Mouse (Mus musculus): ENCODE data around the gene Cpm. TPM values are rescaled to one million over a fixed set of nuclear protein-coding genes. Genes with fewer than 3 reads are reported as not detected.

Cpm gene
- polyA plus RNA-seq, 1 experiment from 2014 or later: 50.7 TPM

GRCm38 (mm10) chr10:117662316-117663055 is 33.2 kb downstream of the Cpm start:
- H3K9ac ChIP-seq: no peak overlapping the region
- H3K4me1 ChIP-seq (replicated peaks): no peaks in the 10 kb centered on the region
- no peak overlapping the region for H3K4me3 ChIP-seq (replicated peaks)
- no peaks in the 10 kb centered on the region for H3K9me3 ChIP-seq
- no peaks in the 10 kb centered on the region for H3K36me3 ChIP-seq
- H3K4me2 ChIP-seq (replicated peaks): no peak overlapping the region
- no peaks in the 10 kb centered on the region for H3K27me3 ChIP-seq (replicated peaks)
- 72% methylated on average over 15 of the region's 15 CpGs for WGBS
- H3K27ac ChIP-seq: no peak overlapping the region
- ATAC-seq: peak; percentile 80

- WGBS: 48% methylated on average over 14 of the region's 14 CpGs
- H3K36me3 ChIP-seq: no peaks in the 10 kb centered on the region
- H3K4me1 ChIP-seq (replicated peaks): no peaks in the 10 kb centered on the region
- no peaks in the 10 kb centered on the region for H3K27me3 ChIP-seq (replicated peaks)
- H3K4me3 ChIP-seq (replicated peaks): no peak overlapping the region; the same call in 1 of the 2 replicates
- H3K4me2 ChIP-seq (replicated peaks): peak overlapping the region; percentile 48
- no peak overlapping the region for H3K9ac ChIP-seq
- H3K9me3 ChIP-seq: no peaks in the 10 kb centered on the region
- peak; percentile 84 for ATAC-seq
- H3K27ac ChIP-seq: peak overlapping the region; percentile 45
Observed at GRCm38 (mm10) chr10:117663056-117663864, 34.0 kb downstream of the Cpm start.

GRCm38 (mm10) chr10:117663865-117664200 is 34.5 kb downstream of the Cpm start:
- peak overlapping the region; percentile 49 for H3K27ac ChIP-seq
- no peak overlapping the region for H3K9ac ChIP-seq
- H3K4me1 ChIP-seq (replicated peaks): no peaks in the 10 kb centered on the region
- 13% methylated on average over 9 of the region's 9 CpGs for WGBS
- H3K4me2 ChIP-seq (replicated peaks): peak overlapping the region; percentile 48
- peak overlapping the region; percentile 14 for H3K4me3 ChIP-seq (replicated peaks)
- H3K27me3 ChIP-seq (replicated peaks): no peaks in the 10 kb centered on the region
- no peaks in the 10 kb centered on the region for H3K36me3 ChIP-seq
- H3K9me3 ChIP-seq: no peaks in the 10 kb centered on the region
- ATAC-seq: peak; percentile 89

GRCm38 (mm10) chr10:117664208-117664925 is 35.1 kb downstream of the Cpm start:
- WGBS: 41% methylated on average over 14 of the region's 14 CpGs
- ATAC-seq: no peak; the same call in 1 of the 2 replicates
- no peak overlapping the region for H3K9ac ChIP-seq

GRCm38 (mm10) chr10:117664926-117665209 is 35.6 kb downstream of the Cpm start:
- Histone ChIP-seq H3K27ac (0 out of 2 replicates have a peak overlapping the region, but pooled peaks have one; percentile 49), H3K4me1 (replicated peaks) (no peaks in the 10 kb centered on the region; the same call in 1 of the 2 replicates), H3K9ac (no peak overlapping the region)

More at GRCm38 (mm10) chr10:117664208-117664925, 35.1 kb downstream of the Cpm start:
- peak overlapping the region; percentile 48 for H3K4me2 ChIP-seq (replicated peaks)
- no peaks in the 10 kb centered on the region; the same call in 1 of the 2 replicates for H3K4me1 ChIP-seq (replicated peaks)
- H3K4me3 ChIP-seq (replicated peaks): peak overlapping the region; percentile 14
- H3K36me3 ChIP-seq: no peaks in the 10 kb centered on the region
- H3K27ac ChIP-seq: peak overlapping the region; percentile 49
- H3K9me3 ChIP-seq: no peaks in the 10 kb centered on the region
- no peaks in the 10 kb centered on the region for H3K27me3 ChIP-seq (replicated peaks)

GRCm38 (mm10) chr10:117665376-117666275 is 36.3 kb downstream of the Cpm start:
- ATAC-seq: no peak
- no peak overlapping the region for H3K27ac ChIP-seq
- H3K4me1 ChIP-seq (replicated peaks): no peaks in the 10 kb centered on the region; the same call in none of the 2 replicates
- H3K27me3 ChIP-seq (replicated peaks): no peaks in the 10 kb centered on the region
- 64% methylated on average over 9 of the region's 9 CpGs for WGBS
- H3K4me2 ChIP-seq (replicated peaks): no peak overlapping the region
- H3K4me3 ChIP-seq (replicated peaks): no peak overlapping the region
- H3K9ac ChIP-seq: no peak overlapping the region
- H3K36me3 ChIP-seq: no peaks in the 10 kb centered on the region
- H3K9me3 ChIP-seq: no peaks in the 10 kb centered on the region

More at GRCm38 (mm10) chr10:117664926-117665209, 35.6 kb downstream of the Cpm start:
- Histone ChIP-seq H3K27me3 (replicated peaks) (no peaks in the 10 kb centered on the region), H3K4me3 (replicated peaks) (no peak overlapping the region), H3K36me3 (no peaks in the 10 kb centered on the region), H3K4me2 (replicated peaks) (no peak overlapping the region), H3K9me3 (no peaks in the 10 kb centered on the region)
- ATAC-seq: no peak

GRCm38 (mm10) chr10:117666361-117666760 is 37.1 kb downstream of the Cpm start:
- Histone ChIP-seq H3K27me3 (replicated peaks) (no peaks in the 10 kb centered on the region), H3K36me3 (no peaks in the 10 kb centered on the region), H3K4me3 (replicated peaks) (no peak overlapping the region), H3K4me1 (replicated peaks) (no peaks in the 10 kb centered on the region; the same call in none of the 2 replicates), H3K9ac (no peak overlapping the region), H3K27ac (no peak overlapping the region), H3K4me2 (replicated peaks) (no peak overlapping the region), H3K9me3 (no peaks in the 10 kb centered on the region)
- ATAC-seq: no peak
- WGBS: 91% methylated on average over 3 of the region's 3 CpGs

GRCm38 (mm10) chr10:117666947-117667630 is 37.8 kb downstream of the Cpm start:
- WGBS: 91% methylated on average over 9 of the region's 9 CpGs
- no peak overlapping the region for H3K27ac ChIP-seq
- no peak overlapping the region for H3K4me2 ChIP-seq (replicated peaks)
- H3K27me3 ChIP-seq (replicated peaks): no peaks in the 10 kb centered on the region
- no peak overlapping the region for H3K4me3 ChIP-seq (replicated peaks)
- H3K9me3 ChIP-seq: no peaks in the 10 kb centered on the region
- H3K36me3 ChIP-seq: no peaks in the 10 kb centered on the region
- no peak overlapping the region for H3K9ac ChIP-seq
- no peaks in the 10 kb centered on the region; the same call in none of the 2 replicates for H3K4me1 ChIP-seq (replicated peaks)
- no peak for ATAC-seq

- Histone ChIP-seq H3K27me3 (replicated peaks) (no peaks in the 10 kb centered on the region), H3K27ac (no peak overlapping the region), H3K4me3 (replicated peaks) (no peak overlapping the region), H3K9me3 (no peaks in the 10 kb centered on the region), H3K4me1 (replicated peaks) (no peaks in the 10 kb centered on the region; the same call in none of the 2 replicates), H3K9ac (no peak overlapping the region), H3K36me3 (no peaks in the 10 kb centered on the region), H3K4me2 (replicated peaks) (no peak overlapping the region)
- WGBS: 94% methylated on average over 28 of the region's 28 CpGs
- no peak for ATAC-seq
Observed at GRCm38 (mm10) chr10:117667663-117668507, 38.6 kb downstream of the Cpm start.

GRCm38 (mm10) chr10:117668546-117669300 is 39.4 kb downstream of the Cpm start:
- Histone ChIP-seq H3K9me3 (no peaks in the 10 kb centered on the region), H3K36me3 (no peaks in the 10 kb centered on the region), H3K4me3 (replicated peaks) (no peak overlapping the region), H3K4me1 (replicated peaks) (no peaks in the 10 kb centered on the region; the same call in none of the 2 replicates), H3K9ac (no peak overlapping the region), H3K27me3 (replicated peaks) (no peaks in the 10 kb centered on the region), H3K4me2 (replicated peaks) (no peak overlapping the region), H3K27ac (peak overlapping the region; percentile 10; the same call in 1 of the 2 replicates)
- WGBS: 73% methylated on average over 10 of the region's 10 CpGs
- no peak for ATAC-seq
